Mouse (Mus musculus): ENCODE data around the gene Gcgr.
A peak's percentile ranks its signal among the peaks of the same experiment; 100 is the strongest.

Gene Gcgr

DNA sequence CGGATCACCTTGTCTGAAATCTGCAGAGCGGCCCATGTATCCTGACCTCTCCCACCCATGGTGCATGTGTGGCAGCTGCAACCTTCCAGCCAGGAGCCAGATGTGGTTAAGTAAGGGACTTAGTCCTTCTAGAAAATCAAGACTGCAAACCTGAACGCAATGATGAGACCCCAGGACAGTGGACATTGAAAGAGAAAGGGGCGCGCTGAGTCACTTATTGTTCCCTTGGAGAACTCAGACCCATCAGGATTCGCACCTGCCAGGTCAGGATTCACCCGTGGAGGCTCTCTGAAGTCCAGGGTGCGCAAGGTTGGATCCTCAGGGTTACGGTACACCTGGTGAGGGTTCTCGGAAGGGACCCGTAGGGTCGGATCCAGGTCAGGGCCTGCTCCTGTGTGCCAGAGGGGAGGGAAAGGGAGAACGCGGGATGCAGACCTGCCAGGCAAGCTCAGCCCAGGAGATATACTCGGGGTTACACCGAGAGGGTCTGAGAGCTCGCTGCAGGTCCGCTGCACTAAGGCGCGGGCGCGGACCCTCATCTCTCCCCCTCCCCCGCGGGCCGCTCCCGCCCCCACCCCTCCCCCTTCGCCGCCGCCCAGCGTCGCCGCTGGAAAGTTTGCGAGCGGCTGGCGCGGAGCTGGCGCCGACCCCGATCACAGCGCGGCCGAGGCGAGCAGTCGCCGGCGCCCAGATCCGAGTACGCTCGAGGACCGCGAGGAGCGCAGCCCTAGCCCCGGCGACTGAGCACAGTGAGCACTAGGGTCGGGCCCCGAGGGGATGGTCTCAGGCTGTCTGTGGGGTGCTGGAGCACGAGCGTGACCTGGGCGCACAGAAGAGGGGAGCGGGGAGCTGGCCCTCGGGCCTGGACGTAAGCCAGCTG, at the start of gene Gcgr:
TSS of gene Gcgr (plus strand) at position 615 of the 880 bp plus-strand sequence.
- peak; percentile 55 for DNase-seq

- DNase-seq: no peak
Measured at GRCm38 (mm10) chr11:120483448-120483934, 47.0 kb upstream of the Gcgr start.

DNA sequence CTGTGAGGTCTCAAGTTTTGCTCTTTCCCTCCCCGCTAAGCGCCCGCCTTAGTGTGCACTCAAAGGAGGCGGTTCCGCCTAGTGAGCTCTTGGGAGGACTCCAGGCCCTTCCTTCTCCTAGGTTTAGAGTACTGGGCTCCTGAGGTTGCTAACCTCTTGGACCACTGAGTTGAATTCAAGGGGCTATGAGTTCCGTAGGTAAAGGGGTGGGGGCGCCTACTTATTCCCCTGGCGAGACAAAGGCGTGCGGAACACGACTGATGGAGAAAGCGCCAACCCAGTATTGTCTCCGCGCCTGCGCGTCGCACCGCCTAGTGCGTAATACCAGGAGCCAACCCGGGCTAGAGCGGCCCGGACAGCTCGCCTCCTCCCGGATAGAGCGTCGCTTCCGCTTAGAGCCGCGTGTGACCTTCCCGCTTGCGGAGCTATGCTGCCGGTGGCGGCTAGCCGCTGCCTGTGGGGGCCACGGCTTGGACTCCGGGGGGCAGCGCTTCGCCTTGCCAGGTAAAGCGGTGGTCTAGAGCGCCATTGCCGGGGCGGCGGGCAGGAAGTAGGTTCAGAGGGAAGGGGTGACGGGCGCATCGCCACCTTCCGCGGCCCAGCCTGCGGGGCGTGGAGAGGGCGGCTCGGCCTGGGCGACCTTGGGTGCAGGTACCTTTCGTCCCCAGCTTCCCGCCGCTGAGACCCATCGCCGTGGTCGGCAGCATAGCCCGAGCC, 46.1 kb upstream of the Gcgr start, which contains the start of gene Mrpl12:
TSS of gene Mrpl12 (plus strand) at position 349 of the 717 bp plus-strand sequence.
- peak; percentile 98 for DNase-seq

DNA sequence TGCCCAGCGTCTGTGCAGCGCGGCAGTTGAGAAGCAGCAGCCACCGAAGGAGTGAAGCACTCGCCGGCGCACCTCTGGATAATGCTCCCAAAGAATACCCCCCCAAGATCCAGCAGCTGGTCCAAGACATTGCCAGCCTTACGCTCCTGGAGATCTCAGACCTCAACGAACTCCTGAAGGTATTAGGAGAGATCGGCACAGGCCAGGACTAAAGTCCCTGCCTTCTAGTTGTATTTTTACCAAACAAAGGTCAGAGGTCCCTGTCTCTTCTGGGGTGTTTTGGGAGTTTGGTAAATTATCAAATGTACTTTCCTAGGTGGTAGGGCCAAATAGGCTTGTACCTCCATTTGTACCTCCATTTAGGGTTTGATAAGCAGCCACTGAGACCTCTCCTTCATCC, 45.2 kb upstream of the Gcgr start:
- DNase-seq: no peak

GRCm38 (mm10) chr11:120488516-120488915, 42.0 kb upstream of the Gcgr start:
- no peak for DNase-seq

GRCm38 (mm10) chr11:120489054-120489761, 41.3 kb upstream of the Gcgr start:
- DNase-seq: peak; percentile 89

DNA sequence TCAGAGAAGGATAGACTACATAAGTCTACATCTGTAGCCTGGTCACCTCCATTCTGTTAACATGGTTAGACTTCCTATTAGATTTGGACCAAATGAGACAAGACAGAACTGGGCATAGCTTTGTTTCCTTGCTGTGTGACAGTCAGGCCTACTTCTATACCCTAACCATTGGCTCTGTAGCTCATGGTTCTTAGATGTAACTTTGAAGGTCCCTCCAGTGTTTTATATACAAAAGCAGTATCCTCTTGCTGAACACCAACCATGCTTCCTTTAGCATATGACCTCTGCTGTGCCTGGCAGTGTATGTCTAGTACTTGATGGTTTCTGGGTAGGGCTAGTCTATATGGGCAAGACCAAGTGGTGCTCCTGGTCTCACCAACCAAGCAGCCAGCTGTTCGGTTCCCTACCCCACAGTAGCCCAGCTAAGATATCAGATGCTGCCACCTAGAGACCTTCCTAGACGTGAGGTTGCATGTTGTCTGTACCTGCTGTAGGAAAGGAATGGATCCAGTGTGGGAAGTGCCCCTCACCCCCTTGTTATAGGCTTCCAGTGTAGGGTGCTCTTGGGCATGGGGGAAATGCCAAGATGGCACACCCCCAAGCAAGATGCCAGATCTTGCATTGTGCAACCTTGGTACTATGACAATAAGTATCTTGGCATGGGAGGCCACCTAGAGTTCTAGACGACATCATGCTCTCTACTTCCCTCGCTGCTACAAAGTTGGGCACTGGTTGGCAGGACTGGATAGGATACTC, 40.0 kb upstream of the Gcgr start:
- DNase-seq: no peak

GRCm38 (mm10) chr11:120491317-120492023, 39.0 kb upstream of the Gcgr start, which contains the start of gene Slc25a10:
TSS of gene Slc25a10 (plus strand) at chr11:120491840.
- peak; percentile 93 for DNase-seq

- DNase-seq: peak; percentile 57
Measured at GRCm38 (mm10) chr11:120492024-120492877, 38.2 kb upstream of the Gcgr start.

DNA sequence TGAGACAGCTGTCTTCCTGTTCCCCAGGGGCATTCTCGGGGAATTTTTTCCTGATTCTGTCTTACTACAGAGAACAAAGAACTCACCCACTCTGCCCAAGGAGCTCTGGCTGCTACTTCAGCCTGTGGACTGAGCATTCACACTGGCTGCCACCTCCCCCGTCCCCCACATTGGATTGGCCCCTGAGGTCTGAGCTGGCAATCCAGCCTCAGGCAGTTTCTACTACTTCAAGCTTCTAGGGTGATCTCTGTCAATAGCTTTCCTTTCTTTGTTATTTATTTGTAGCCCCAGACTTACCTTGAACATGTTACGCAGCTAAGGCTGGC, 37.7 kb upstream of the Gcgr start:
- DNase-seq: no peak

GRCm38 (mm10) chr11:120493351-120493750, 37.1 kb upstream of the Gcgr start:
- DNase-seq: no peak

- DNase-seq: no peak
Measured at GRCm38 (mm10) chr11:120493911-120494310, 36.6 kb upstream of the Gcgr start.

DNA sequence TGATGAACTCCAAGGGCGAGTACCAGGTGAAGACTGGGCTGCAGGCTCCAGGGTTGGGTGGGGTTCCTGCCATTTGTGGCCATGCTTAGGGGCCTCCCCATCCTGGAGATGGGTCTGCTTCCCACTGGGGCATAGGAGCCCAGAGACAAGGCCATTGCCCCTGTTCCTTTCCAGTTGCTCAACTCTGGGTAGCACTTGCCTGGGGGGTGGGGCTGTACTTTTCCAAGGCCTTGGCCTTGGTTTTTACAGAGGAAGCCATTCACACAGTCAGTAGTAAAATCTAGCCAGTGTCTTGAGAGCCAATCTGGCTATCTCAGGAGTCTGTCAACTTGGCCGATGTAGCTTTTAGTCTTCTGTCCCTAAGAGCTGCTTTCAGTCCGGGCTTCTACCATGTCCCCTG, 33.1 kb upstream of the Gcgr start:
- DNase-seq: no peak

GRCm38 (mm10) chr11:120498226-120498625, 32.3 kb upstream of the Gcgr start:
- DNase-seq: no peak

DNA sequence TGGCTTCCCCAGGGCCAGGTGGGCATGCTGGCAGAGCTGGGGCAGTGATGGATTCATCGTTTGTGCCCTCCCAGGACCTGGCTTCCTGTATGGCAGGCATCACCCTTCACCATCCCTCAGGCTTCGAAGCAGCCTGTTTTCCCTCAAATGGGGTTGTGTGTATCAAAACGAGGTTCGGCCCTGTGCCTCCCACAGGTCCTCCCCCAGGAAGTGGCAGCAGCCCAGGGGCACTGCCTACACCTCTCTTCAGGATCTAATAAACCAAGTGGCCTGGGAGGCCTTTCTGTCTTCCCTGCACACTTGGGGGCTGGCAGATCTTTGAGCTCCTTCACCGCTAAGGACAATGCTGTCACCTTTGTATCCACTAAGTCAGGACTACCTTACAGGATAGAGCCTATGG, 31.6 kb upstream of the Gcgr start:
- DNase-seq: no peak

- DNase-seq: no peak
Measured at GRCm38 (mm10) chr11:120499894-120500293, 30.6 kb upstream of the Gcgr start.

GRCm38 (mm10) chr11:120500357-120500756, 30.1 kb upstream of the Gcgr start:
- no peak for DNase-seq

DNA sequence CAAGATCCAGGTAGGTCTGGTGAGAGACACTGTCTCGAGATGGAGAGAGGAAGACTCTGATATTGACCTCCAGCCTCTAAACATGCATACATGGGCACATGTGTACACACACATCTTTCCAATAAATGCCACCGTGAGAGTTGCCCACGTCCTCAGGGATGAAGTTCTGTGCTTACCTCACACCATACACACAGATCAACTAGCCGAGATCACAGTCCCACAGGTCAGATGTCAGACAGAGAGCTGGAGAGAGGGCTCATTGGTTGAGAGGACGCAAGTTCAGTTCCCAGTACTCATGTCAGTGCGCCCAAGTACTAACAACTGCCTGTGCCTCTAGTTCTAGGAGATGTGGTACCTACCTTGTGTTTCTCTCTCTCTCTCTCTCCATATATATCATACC, 29.5 kb upstream of the Gcgr start:
- DNase-seq: no peak

DNA sequence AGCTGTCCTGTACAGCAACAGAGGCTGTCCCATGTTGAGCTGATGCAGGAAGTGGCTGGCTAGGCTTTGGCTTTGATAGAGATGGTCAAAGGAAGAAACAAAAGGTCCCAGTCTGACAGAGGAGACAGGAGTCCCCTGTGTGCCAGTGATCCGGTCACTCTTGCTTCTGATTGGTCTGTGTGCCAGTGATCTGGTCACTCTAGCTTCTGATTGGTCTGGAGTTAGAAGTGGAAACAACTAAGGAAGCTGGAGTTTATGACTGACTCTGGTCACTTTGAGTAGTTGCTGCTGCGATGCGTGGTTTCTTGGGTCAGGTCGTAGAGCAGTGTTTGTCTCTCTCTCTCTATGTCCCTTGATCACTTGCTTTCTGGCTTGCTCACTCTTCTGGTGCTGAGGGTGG, 28.8 kb upstream of the Gcgr start:
- DNase-seq: no peak

DNA sequence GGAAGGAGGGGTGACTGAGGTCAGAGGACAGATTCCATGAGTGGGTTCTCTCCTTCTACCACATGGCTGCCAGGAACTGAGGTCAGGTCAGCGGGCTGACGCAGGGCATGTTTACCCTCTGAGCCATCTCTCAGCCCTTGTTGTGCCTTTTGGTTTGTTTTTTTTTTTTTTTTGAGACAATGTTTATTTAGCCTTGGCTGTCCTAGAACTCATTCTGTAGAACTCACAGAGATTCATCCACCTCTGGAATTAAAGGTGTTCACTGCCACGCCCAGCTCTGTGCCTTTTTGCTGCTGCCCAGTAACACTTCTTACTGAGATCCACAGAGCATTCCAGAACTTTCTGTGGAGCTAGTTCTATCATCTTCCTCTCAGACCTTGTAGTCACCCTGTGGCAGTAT, 24.8 kb upstream of the Gcgr start:
- DNase-seq: no peak

GRCm38 (mm10) chr11:120506899-120507298, 23.6 kb upstream of the Gcgr start:
- DNase-seq: no peak

All from retina, postnatal 1 day (tissue).